Mouse (Mus musculus): ENCODE measurements around the gene Sftpd.

- TF ChIP-seq CTCF (IDR thresholded peaks at IDR 0.05; ENCODE audit: insufficient read depth, low read depth, low read length), result no peak
- no peak for TF ChIP-seq POLR2A (IDR thresholded peaks at IDR 0.05; ENCODE audit: insufficient read depth, low read depth, low read length)
Measured at GRCm38 (mm10) chr14:41170514-41170913, 14.4 kb downstream of the Sftpd start.
